Comparison of ENCODE assay signal across 10 mouse cellular contexts in the genomic region with DNA sequence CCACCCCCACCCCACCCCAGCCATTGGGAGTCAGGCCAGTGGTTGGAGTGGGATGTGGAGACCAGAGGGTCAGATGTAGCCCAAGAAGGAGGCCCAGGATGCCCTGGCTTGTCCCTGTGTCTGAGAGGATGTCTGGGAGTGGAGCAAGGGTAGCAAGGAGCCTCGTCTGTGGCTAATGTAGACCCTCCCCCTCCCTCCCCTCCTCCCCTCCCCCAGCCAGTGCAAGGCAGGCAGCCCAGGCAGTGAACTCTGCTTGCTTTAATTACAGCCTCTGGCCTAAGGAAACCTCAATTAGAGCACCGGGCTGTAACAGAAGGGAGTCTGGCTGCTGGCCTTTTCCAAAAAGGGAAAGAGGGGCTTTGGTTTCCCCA. TPM values are rescaled to one million over a fixed set of nuclear protein-coding genes. Genes with fewer than 3 reads are reported as not detected.
DNase-seq lines count a peak whose midpoint lies in the region; ATAC-seq lines count a peak whose summit lies in the region.
"Had no signal": no experiment of that assay in that cellular context is flagged by ENCODE, and none has a peak within 500 bp of the region (broad histone marks: within the 10 kb centered on the region; RNA-seq: fewer than 3 reads in every experiment).

No protein-coding gene starts in this region.

- intact Hi-C loops in heart, postnatal 10 days (cut with DNase I) = no loop called here

- H3K4me3 ChIP-seq in heart, embryonic 10.5 days = no peak overlapping the region; the same call in 1 of the 2 replicates
- H3K4me3 ChIP-seq in forebrain, embryonic 10.5 days = peak overlapping the region; percentile 99
- H3K4me3 ChIP-seq in limb, embryonic 10.5 days = peak overlapping the region; percentile 33
- H3K4me3 ChIP-seq in neural tube, embryonic 13.5 days = 0 out of 2 replicates have a peak overlapping the region, but pooled peaks have one; percentile 8
- H3K4me3 ChIP-seq in liver, embryonic 12.5 days = no peak overlapping the region

- H3K27me3 ChIP-seq in heart, embryonic 10.5 days (ENCODE audit: insufficient read depth, poor library complexity, severe bottlenecking) = no peaks in the 10 kb centered on the region; the same call in 1 of the 2 replicates
- no peaks in the 10 kb centered on the region for H3K27me3 ChIP-seq in forebrain, embryonic 10.5 days (ENCODE audit: poor library complexity, severe bottlenecking)
- H3K27me3 ChIP-seq in limb, embryonic 10.5 days (ENCODE audit: low read depth, poor library complexity, severe bottlenecking) = no peaks in the 10 kb centered on the region
- H3K27me3 ChIP-seq in neural tube, embryonic 13.5 days = no peaks in the 10 kb centered on the region
- H3K27me3 ChIP-seq in liver, embryonic 12.5 days (replicated peaks) = peaks cover 74% of the 10 kb centered on the region

- peaks cover 51% of the 10 kb centered on the region for H3K4me1 ChIP-seq in heart, embryonic 10.5 days
- peaks cover 88% of the 10 kb centered on the region for H3K4me1 ChIP-seq in forebrain, embryonic 10.5 days
- peaks cover 76% of the 10 kb centered on the region for H3K4me1 ChIP-seq in limb, embryonic 10.5 days
- peaks cover 81% of the 10 kb centered on the region for H3K4me1 ChIP-seq in neural tube, embryonic 13.5 days (replicated peaks)
- peaks cover 10% of the 10 kb centered on the region; the same call in 1 of the 2 replicates for H3K4me1 ChIP-seq in liver, embryonic 12.5 days

- no peaks in the 10 kb centered on the region for H3K9me3 ChIP-seq in heart, embryonic 10.5 days
- H3K9me3 ChIP-seq in forebrain, embryonic 10.5 days = no peaks in the 10 kb centered on the region
- no peaks in the 10 kb centered on the region for H3K9me3 ChIP-seq in limb, embryonic 10.5 days (replicated peaks)
- no peaks in the 10 kb centered on the region for H3K9me3 ChIP-seq in neural tube, embryonic 13.5 days
- no peaks in the 10 kb centered on the region for H3K9me3 ChIP-seq in liver, embryonic 12.5 days (replicated peaks)

- H3K4me2 ChIP-seq in neural tube, embryonic 13.5 days = peak overlapping the region; percentile 93
- H3K4me2 ChIP-seq in liver, embryonic 12.5 days = no peak overlapping the region

- peaks cover 37% of the 10 kb centered on the region for H3K36me3 ChIP-seq in heart, embryonic 10.5 days
- H3K36me3 ChIP-seq in forebrain, embryonic 10.5 days (replicated peaks) = peaks cover 98% of the 10 kb centered on the region
- H3K36me3 ChIP-seq in limb, embryonic 10.5 days = peaks cover 93% of the 10 kb centered on the region
- H3K36me3 ChIP-seq in neural tube, embryonic 13.5 days = peaks cover 64% of the 10 kb centered on the region
- H3K36me3 ChIP-seq in liver, embryonic 12.5 days = peaks cover 5% of the 10 kb centered on the region

- peak overlapping the region; percentile 100 for H3K9ac ChIP-seq in neural tube, embryonic 13.5 days
- no peak overlapping the region for H3K9ac ChIP-seq in liver, embryonic 12.5 days

- WGBS in heart, embryonic 10.5 days = 19% methylated on average over 2 of the region's 2 CpGs
- WGBS in forebrain, embryonic 10.5 days = 0% methylated on average over 2 of the region's 2 CpGs
- WGBS in limb, embryonic 10.5 days = 4% methylated on average over 2 of the region's 2 CpGs
- WGBS in neural tube, embryonic 13.5 days = 14% methylated on average over 2 of the region's 2 CpGs
- 25% methylated on average over 2 of the region's 2 CpGs for WGBS in liver, embryonic 12.5 days (ENCODE audit: insufficient replicate concordance)

- peak overlapping the region; percentile 77 for H3K27ac ChIP-seq in heart, embryonic 10.5 days
- peak overlapping the region; percentile 100 for H3K27ac ChIP-seq in forebrain, embryonic 10.5 days
- peak overlapping the region; percentile 99 for H3K27ac ChIP-seq in limb, embryonic 10.5 days
- H3K27ac ChIP-seq in neural tube, embryonic 13.5 days (replicated peaks) = peak overlapping the region; percentile 100
- H3K27ac ChIP-seq in liver, embryonic 12.5 days = no peak overlapping the region
- H3K27ac ChIP-seq: kidney, postnatal 0 days had no signal

- ATAC-seq in neural tube, embryonic 13.5 days (ENCODE audit: low read depth) = no peak
- ATAC-seq in liver, embryonic 12.5 days = no peak

- DNase-seq in heart, embryonic 10.5 days (ENCODE audit: low spot score) = no peak
- DNase-seq in heart, postnatal 10 days = no peak
- DNase-seq in forebrain, embryonic 10.5 days (ENCODE audit: extremely low spot score, low spot score) = peak; percentile 79
- DNase-seq in limb, embryonic 10.5 days (ENCODE audit: low spot score) = peak; percentile 81
- DNase-seq in kidney, postnatal 25 days = no peak
- DNase-seq in frontal cortex, postnatal 10 days (ENCODE audit: low spot score in 2 of 2) = no peak

RNA-seq across cellular contexts. Expression of gene Msi1, which starts 8.5 kb away (rescaled TPM):
- polyA plus RNA-seq in heart, embryonic 10.5 days (2016; fragmentation: Nextera tagmentation; extraction: Ambion mirVana) = 9.6 and 17.1 TPM in 2 replicates
- 1 to 10 TPM; 3.1 to 4.3 TPM for total RNA-seq in heart, postnatal 10 days (2021)
- 142 and 158 TPM in 2 replicates for polyA plus RNA-seq in forebrain, embryonic 10.5 days (2016; fragmentation: Nextera tagmentation; extraction: Ambion mirVana)
- 54.0 and 60.6 TPM in 2 replicates for polyA plus RNA-seq in limb, embryonic 10.5 days (2016; fragmentation: Nextera tagmentation; extraction: Ambion mirVana)
- 66.5 and 66.7 TPM in 2 replicates for polyA plus RNA-seq in neural tube, embryonic 13.5 days (2015; fragmentation: Nextera tagmentation; extraction: Ambion mirVana)
- 2.5 and 2.7 TPM in 2 replicates for polyA plus RNA-seq in liver, embryonic 12.5 days (2016; fragmentation: Nextera tagmentation; extraction: Ambion mirVana)

RNA-seq across cellular contexts. Expression of gene Pla2g1b, which starts 28.1 kb away (rescaled TPM):
- polyA plus RNA-seq in heart, embryonic 10.5 days (2016; fragmentation: Nextera tagmentation; extraction: Ambion mirVana) = 0.48 and 1.4 TPM in 2 replicates
- total RNA-seq in heart, postnatal 10 days (2021) = not detected
- polyA plus RNA-seq in forebrain, embryonic 10.5 days (2016; fragmentation: Nextera tagmentation; extraction: Ambion mirVana) = not detected in 2 replicates
- polyA plus RNA-seq in limb, embryonic 10.5 days (2016; fragmentation: Nextera tagmentation; extraction: Ambion mirVana) = not detected in 2 replicates
- 0.95 TPM in 1 of 2 replicates, not detected in the other for polyA plus RNA-seq in neural tube, embryonic 13.5 days (2015; fragmentation: Nextera tagmentation; extraction: Ambion mirVana)
- polyA plus RNA-seq in liver, embryonic 12.5 days (2016; fragmentation: Nextera tagmentation; extraction: Ambion mirVana) = 0.42 and 0.69 TPM in 2 replicates
- polyA plus RNA-seq: liver, embryonic 16.5 days had no signal

RNA-seq across cellular contexts. Expression of gene Sirt4, which starts 46.6 kb away (rescaled TPM):
- polyA plus RNA-seq in heart, embryonic 10.5 days (2016; fragmentation: Nextera tagmentation; extraction: Ambion mirVana) = 18.7 and 19.0 TPM in 2 replicates
- total RNA-seq in heart, postnatal 10 days (2021) = 10 to 100 TPM; 14.3 to 20.2 TPM
- polyA plus RNA-seq in forebrain, embryonic 10.5 days (2016; fragmentation: Nextera tagmentation; extraction: Ambion mirVana) = 13.1 and 13.9 TPM in 2 replicates
- 16.0 and 18.5 TPM in 2 replicates for polyA plus RNA-seq in limb, embryonic 10.5 days (2016; fragmentation: Nextera tagmentation; extraction: Ambion mirVana)
- 26.8 and 33.0 TPM in 2 replicates for polyA plus RNA-seq in neural tube, embryonic 13.5 days (2015; fragmentation: Nextera tagmentation; extraction: Ambion mirVana)
- 6.3 and 7.5 TPM in 2 replicates for polyA plus RNA-seq in liver, embryonic 12.5 days (2016; fragmentation: Nextera tagmentation; extraction: Ambion mirVana)

Comparison
In these comparisons a context has a peak if more than half of its experiments do, and no peak if none do; other contexts are left out.
1. DNase-seq: peak in forebrain, embryonic 10.5 days (single experiment) and limb, embryonic 10.5 days (single experiment); none in heart, embryonic 10.5 days (single experiment), heart, postnatal 10 days (0 of 2), kidney, postnatal 25 days (0 of 2) and frontal cortex, postnatal 10 days (0 of 2).
2. H3K4me3 ChIP-seq: peak in forebrain, embryonic 10.5 days (single experiment), limb, embryonic 10.5 days (single experiment) and neural tube, embryonic 13.5 days (single experiment); none in heart, embryonic 10.5 days (single experiment) and liver, embryonic 12.5 days (single experiment).